In genomic region chr17:75210526-75210925, GRCm38 (mm10) we compare ENCODE assay signal across 19 mouse cellular contexts.
"Had no signal": no experiment of that assay in that cellular context is flagged by ENCODE, and none has a peak within 500 bp of the region (broad histone marks: within the 10 kb centered on the region; RNA-seq: fewer than 3 reads in every experiment).

No protein-coding gene starts in this region.

- H3K27ac ChIP-seq: liver, embryonic 15.5 days; lung, embryonic 15.5 days; macrophage; midbrain, embryonic 12.5 days; neural tube, embryonic 12.5 days; stomach, embryonic 15.5 days; stomach, postnatal 0 days had no signal

- DNase-seq: liver, postnatal 0 days; lung, adult 2 months; lung, postnatal 14 days; lung, postnatal 36 days; midbrain, embryonic 14.5 days; right cerebral cortex, postnatal 14 days; thymus, adult 2 months; thymus, postnatal 14 days; thymus, postnatal 36 days had no signal

- H3K4me1 ChIP-seq: liver, embryonic 15.5 days; lung, embryonic 15.5 days; midbrain, embryonic 12.5 days; neural tube, embryonic 12.5 days; stomach, embryonic 15.5 days had no signal

- H3K4me2 ChIP-seq: liver, embryonic 15.5 days; lung, embryonic 15.5 days; midbrain, embryonic 12.5 days; neural tube, embryonic 12.5 days; stomach, embryonic 15.5 days had no signal

- ATAC-seq: liver, postnatal 0 days; lung, postnatal 0 days; midbrain, embryonic 16.5 days had no signal

- H3K4me3 ChIP-seq: liver, embryonic 15.5 days; lung, embryonic 15.5 days; megakaryocyte, embryonic 14.5 days; midbrain, embryonic 12.5 days; neural tube, embryonic 12.5 days; stomach, embryonic 15.5 days had no signal

- H3K9ac ChIP-seq: liver, embryonic 15.5 days; liver, postnatal 0 days; lung, embryonic 15.5 days; midbrain, embryonic 12.5 days; neural tube, embryonic 12.5 days; stomach, embryonic 15.5 days had no signal

- H3K36me3 ChIP-seq: liver, embryonic 15.5 days; lung, embryonic 15.5 days; midbrain, embryonic 12.5 days; neural tube, embryonic 12.5 days; stomach, embryonic 15.5 days had no signal

- H3K9me3 ChIP-seq: liver, embryonic 15.5 days; lung, embryonic 15.5 days; megakaryocyte, embryonic 14.5 days; midbrain, embryonic 12.5 days; neural tube, embryonic 12.5 days; stomach, embryonic 15.5 days had no signal

- H3K27me3 ChIP-seq: liver, embryonic 15.5 days; lung, embryonic 15.5 days; megakaryocyte, embryonic 14.5 days; midbrain, embryonic 12.5 days; neural tube, embryonic 12.5 days; stomach, embryonic 15.5 days had no signal
